In genomic region chr5:123914852-123915251, GRCm38 (mm10) we compare ENCODE assay signal across 15 mouse cellular contexts. TPM values are rescaled to one million over a fixed set of nuclear protein-coding genes. Genes with fewer than 3 reads are reported as not detected.
DNase-seq lines count a peak whose midpoint lies in the region.
"Had no signal": no experiment of that assay in that cellular context is flagged by ENCODE, and none has a peak within 500 bp of the region (broad histone marks: within the 10 kb centered on the region; RNA-seq: fewer than 3 reads in every experiment).

No protein-coding gene starts in this region.

- intact Hi-C loops in heart, postnatal 36 days (cut with DNase I), result no loop called here

- peak; percentile 75 to 84 for DNase-seq in adrenal gland, adult (ENCODE audit: inconsistent age in 2 of 2, low spot score in 1 of 2)
- no peak for DNase-seq in adrenal gland, postnatal 4 days (ENCODE audit: low spot score in 2 of 2)
- peak; percentile 34 to 63 for DNase-seq in CD8-positive naive resting alpha-beta T cell, adult 2 months (ENCODE audit: low read depth in 2 of 2, low spot score in 2 of 2)
- DNase-seq in adrenal gland, postnatal 36 days, result peak; percentile 69 to 73
- peak; percentile 58 for DNase-seq in naive thymus-derived CD4-positive, alpha-beta T cell, adult 2 months (ENCODE audit: low read depth)
- DNase-seq in gastrocnemius, postnatal 4 days (ENCODE audit: low spot score in 2 of 2), result no peak
- no peak for DNase-seq in embryo, embryonic 11 days
- no peak for DNase-seq in heart, postnatal 36 days
- DNase-seq: cerebellum, postnatal 25 days; gastrocnemius, postnatal 25 days; kidney, adult 18-20 months; kidney, postnatal 14 days; lung, adult 18-20 months; lung, postnatal 36 days had no signal

RNA-seq across cellular contexts. Expression of gene Denr, which starts 7.9 kb away (rescaled TPM):
- 10 to 100 TPM; 77.3 to 80.0 TPM for total RNA-seq in adrenal gland, postnatal 4 days (2021)
- total RNA-seq in adrenal gland, postnatal 36 days (2021), result 10 to 100 TPM; 66.5 to 73.3 TPM
- total RNA-seq in gastrocnemius, postnatal 4 days (2021), result 10 to 100 TPM; 59.8 to 66.3 TPM
- 10 to 100 TPM; 49.6 to 51.2 TPM for total RNA-seq in heart, postnatal 36 days (2021)

RNA-seq across cellular contexts. Expression of gene Gm43518, which starts 12.4 kb away (rescaled TPM):
- total RNA-seq in adrenal gland, postnatal 4 days (2021), result 1 to 10 TPM; 1.7 to 2.2 TPM
- 1 to 10 TPM in 1 of 2 experiments, not detected in 1; 1.1 TPM for total RNA-seq in adrenal gland, postnatal 36 days (2021)
- total RNA-seq in gastrocnemius, postnatal 4 days (2021), result under 1 TPM in 1 of 2 experiments, not detected in 1; 0.69 TPM
- total RNA-seq in heart, postnatal 36 days (2021), result not detected
- total RNA-seq: ES-E14; gastrocnemius, postnatal 25 days had no signal

RNA-seq across cellular contexts. Expression of gene Ccdc62, which starts 15.6 kb away (rescaled TPM):
- total RNA-seq in adrenal gland, postnatal 4 days (2021), result 1 to 10 TPM; 5.4 to 8.0 TPM
- 1 to 10 TPM; 2.9 to 3.3 TPM for total RNA-seq in adrenal gland, postnatal 36 days (2021)
- total RNA-seq in gastrocnemius, postnatal 4 days (2021), result 1 to 10 TPM; 2.5 to 4.1 TPM
- 1 to 10 TPM; 2.6 to 3.7 TPM for total RNA-seq in heart, postnatal 36 days (2021)

RNA-seq across cellular contexts. Expression of gene Hcar1, which starts 35.0 kb away (rescaled TPM):
- 1 to 10 TPM; 7.2 to 9.6 TPM for total RNA-seq in adrenal gland, postnatal 4 days (2021)
- total RNA-seq in adrenal gland, postnatal 36 days (2021), result 10 to 100 TPM in 1 of 2 experiments, 1 to 10 TPM in 1; 8.8 to 18.3 TPM
- 1 to 10 TPM; 1.4 to 3.3 TPM for total RNA-seq in gastrocnemius, postnatal 4 days (2021)
- under 1 TPM; 0.54 to 0.69 TPM for total RNA-seq in heart, postnatal 36 days (2021)
- total RNA-seq: ES-E14 had no signal

RNA-seq across cellular contexts. Expression of gene Hcar2, which starts 49.6 kb away (rescaled TPM):
- 1 to 10 TPM in 1 of 2 experiments, under 1 TPM in 1; 0.59 to 1.4 TPM for total RNA-seq in adrenal gland, postnatal 4 days (2021)
- total RNA-seq in adrenal gland, postnatal 36 days (2021), result 1 to 10 TPM; 3.5 to 9.6 TPM
- total RNA-seq in gastrocnemius, postnatal 4 days (2021), result 1 to 10 TPM in 1 of 2 experiments, under 1 TPM in 1; 0.96 to 1.8 TPM
- under 1 TPM in 1 of 2 experiments, not detected in 1; 0.31 TPM for total RNA-seq in heart, postnatal 36 days (2021)
- total RNA-seq: ES-E14 had no signal

Comparison
In these comparisons a context has a peak if more than half of its experiments do, and no peak if none do; other contexts are left out.
1. DNase-seq: peak in adrenal gland, adult (2 of 2), CD8-positive naive resting alpha-beta T cell, adult 2 months (2 of 2), adrenal gland, postnatal 36 days (2 of 2) and naive thymus-derived CD4-positive, alpha-beta T cell, adult 2 months (single experiment); none in adrenal gland, postnatal 4 days (0 of 2), gastrocnemius, postnatal 4 days (0 of 2), embryo, embryonic 11 days (single experiment) and heart, postnatal 36 days (0 of 2).